Mouse (Mus musculus) yolk sac, embryonic 10.5 days (tissue): ENCODE results near the gene Tmem109.
A peak's percentile ranks its signal among the peaks of the same experiment; 100 is the strongest.

Experiments
- DNase-seq: peaks from one replicate; pipeline ENCODE4 v3.0.0-alpha.2; 2017; ENCODE audit warnings: low spot score

The Tmem109 gene

DNA sequence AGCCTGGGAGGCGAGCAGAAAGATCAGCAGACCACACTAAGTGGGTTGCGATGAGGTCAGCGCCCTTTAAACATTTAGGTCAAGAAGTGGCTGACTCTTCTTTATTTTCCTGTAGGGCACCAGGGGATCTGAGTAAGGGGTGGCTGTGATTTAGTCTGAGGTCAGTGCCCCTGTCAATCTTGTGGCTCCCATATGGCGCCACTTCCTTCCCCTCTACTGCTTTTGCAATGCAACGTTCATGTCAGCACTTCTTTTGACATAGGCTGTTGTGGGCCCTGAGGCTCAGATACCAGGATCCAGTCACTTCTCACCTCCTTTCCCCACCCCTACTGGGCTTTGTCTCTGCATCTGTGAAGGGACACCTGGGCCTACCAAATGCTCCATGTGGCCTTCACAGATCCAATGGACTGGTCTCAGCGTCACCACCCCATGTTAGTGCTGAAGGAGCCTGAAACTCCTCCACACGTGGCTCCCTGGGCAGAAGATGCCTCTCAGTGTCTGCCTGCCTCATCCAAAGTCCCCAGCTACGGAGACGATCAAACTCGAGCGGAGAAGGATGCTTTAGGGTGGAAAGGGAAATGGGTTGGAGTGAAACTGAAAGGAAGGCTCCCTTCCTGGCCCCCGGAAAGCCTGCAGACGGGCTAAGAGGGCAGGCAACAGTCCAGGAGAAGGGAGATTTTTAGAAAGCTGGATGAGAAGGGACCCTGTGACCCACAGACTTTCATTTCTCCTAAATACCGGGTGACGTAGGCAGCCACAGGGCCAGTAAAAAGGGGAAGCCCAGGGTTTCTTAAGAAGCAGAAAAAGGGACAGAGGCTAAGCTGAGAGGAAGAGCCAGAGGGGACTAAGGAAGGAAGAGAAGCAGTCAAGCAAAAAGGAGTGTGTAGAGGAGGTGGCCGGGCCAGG is 39.8 kb downstream of the Tmem109 start:
- DNase-seq = peak; percentile 18

DNA sequence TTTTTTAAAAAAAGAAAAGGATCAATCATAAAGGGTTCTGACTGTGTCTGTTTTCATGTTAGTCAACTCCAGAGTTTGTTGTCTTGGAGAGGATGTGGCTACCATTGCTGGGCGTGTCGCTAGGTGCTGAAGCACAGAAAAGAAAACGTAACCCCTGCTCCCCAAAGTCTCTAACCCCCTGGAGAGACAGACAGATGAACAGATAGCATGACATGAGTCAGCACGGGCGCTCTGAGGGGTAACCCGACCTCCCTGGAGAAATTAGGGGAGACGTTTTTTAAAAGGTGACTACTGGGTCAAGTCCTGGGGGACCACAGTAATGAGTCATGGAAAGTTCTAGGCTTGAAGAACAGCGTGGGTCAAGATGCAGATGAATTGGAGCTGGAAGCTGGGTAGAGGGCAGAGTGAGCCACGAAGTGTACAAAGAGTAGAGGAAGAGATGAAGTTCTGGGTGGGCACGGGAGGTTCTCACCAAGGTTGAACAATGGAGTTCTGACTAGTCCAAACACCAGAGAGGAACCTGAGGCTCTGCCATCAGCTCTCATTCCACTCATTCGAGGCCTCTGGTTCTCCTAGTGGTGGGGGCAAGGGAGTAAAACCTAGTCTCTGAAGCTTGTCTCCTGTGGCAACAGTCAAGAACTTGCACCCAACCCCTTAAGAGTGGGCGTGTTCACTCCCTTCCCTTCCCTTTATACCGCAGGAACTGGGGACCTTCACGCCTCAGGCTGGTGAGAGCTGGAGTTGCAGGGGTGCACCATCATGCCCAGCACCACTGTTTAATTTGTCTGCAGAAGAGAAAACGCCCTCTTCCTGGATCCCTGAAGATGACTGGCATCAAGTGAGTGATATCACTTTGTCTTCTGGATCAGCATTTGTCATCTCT is 42.5 kb downstream of the Tmem109 start, which contains the start of gene Slc15a3:
TSS of gene Slc15a3 (plus strand) at position 718 of the 883 bp plus-strand sequence.
- DNase-seq = no peak

DNA sequence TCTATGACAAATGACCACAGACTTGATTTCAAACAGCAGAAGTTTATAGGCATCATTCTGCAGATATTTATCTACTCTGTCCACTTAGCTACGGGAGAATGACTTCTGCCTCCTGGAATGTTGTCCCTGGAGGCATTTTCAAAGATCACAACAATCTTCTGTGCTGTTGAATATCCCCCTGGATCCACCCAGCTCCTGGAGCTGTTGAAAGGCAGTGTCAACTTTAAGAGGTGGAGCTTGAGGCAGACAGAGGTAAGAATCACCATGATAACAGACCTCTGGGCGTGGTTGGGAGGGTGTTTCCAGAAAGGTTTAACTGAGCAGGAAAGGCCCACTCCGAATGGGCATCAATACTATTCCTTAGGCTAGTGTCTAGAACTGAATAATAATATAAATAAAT is 46.1 kb downstream of the Tmem109 start:
- DNase-seq = no peak

DNA sequence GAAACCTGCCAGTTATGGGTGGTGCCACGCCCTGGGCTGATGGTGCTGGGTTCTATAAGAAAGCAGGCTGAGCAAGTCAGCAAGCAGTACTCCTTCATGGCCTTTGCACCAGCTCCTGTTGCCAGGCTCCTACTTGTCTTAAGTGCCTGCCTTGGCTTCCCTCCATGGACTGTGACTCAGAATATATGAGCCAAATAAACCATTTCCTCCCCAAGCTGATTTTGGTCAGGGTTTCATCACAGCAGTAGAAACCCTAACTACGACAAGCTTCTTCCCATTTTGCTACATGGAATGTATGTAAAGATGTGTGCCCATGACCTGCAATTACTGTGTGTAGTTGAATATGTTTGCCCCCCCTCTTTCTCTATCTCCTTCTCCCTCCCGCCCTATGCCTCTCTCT is 48.2 kb downstream of the Tmem109 start:
- no peak for DNase-seq

DNA sequence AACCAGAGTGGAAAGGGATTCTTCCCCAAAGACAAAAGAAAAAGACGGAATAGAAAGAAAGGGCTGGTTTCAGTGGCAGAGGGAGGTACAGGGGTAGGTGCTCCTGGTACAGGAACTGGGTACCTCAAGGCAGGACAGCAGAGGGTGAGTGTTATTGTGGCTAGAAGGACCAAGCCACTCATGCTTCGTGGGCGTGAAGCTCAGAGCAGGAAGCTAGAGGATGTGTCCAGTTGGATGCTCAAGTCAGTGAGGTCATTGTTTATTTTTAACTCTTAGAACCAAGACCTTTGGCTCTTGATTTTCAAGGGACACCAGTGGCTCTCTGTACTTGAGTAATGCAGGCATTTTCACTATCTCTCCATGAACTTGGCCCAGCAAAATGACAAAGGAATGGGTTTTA is 49.8 kb downstream of the Tmem109 start:
- no peak for DNase-seq

DNA sequence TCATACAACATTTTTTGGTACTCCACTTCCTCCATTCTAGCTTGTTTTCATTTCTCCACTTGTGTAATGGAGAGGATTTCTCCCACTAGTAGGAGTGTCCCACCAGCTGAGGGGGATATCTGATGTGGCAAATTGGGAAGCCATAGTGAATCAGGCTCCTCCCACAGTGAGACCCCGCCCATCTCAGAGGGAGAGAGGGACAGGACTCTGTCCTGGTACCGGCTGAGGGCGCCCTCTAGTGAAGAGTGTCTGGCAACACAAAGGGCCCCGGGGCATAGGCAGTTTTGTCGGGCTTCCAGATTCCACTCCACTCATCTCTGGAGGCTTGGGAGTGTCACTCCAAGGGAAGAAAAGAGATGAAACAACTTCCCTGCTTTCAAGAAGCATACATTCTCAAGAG is 50.4 kb downstream of the Tmem109 start:
- DNase-seq = peak; percentile 36

DNA sequence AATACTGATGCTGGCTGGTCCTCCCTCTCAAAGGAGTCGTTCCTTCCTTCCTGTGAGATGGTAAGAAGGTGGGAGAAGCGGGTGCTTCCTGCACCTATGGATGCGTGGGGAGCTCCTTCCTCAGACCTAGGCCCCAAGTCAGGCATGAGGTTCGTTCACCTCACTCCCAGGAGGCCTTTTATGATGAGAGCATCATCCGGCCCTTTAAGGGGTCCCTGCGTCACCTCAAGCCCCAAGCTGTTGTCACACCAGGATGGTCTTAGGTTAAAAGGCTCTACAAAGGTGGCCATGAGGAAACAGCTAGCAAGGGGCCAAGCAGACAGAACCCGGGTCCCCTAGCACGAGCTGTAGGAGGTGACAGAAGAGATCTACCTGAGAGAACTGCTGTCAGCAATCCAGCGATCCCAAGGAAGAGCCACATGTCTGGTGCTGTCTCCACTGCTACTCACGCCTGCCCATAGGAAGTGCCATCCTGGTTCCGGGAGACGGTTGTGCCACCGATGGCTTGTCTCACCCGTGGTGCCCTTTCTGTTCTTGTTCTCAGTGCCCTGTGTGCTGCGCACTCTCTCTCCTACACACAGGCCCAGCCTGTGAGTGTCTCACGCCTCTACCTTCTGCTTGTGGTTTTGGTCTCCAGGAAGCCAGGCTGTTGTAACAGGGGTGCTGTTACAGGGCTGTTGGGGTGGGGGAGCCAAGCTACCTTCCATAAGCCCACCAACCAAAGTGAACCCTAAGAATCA is 52.2 kb downstream of the Tmem109 start, which contains the start of gene Cd6:
TSS of gene Cd6 (minus strand) at position 623 of the 740 bp plus-strand sequence.
- no peak for DNase-seq

DNA sequence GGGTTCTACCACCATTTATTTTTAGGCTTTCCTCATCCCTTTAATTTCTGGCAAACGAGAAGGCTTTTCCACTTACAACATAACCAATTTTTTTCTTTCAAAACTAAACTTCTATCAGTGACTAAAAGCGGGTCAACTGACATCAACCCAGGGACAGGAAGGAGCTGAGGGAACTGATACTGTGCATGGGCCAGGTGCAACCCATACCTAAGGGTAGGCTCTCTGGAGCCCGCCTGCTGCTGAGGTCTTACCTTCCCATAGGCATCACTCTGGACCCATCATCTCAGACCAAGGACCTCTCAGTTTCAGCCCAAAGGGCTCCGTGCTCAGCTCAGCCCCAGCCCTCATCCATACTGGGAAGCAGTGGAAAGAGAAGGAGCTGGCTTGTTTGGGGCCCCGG is 53.5 kb downstream of the Tmem109 start:
- DNase-seq = no peak

DNA sequence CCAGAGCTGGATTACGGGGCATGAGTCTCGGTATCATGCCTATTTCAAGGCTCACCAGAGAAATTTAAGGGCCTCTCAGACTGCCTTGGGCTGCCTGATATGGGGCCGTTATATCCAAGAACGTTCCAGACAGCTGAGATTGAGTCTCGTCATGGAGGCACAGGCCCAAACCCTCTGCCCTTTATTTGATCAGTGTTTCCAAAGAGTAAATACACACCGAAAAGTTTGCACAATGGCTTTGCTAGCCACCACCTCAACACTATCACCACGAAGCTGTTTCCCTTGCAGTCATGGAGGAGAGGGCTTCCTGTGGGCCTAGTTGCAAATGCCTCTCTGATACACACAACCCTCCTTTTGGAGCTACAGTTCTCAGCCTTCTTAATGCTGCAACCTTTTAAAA is 57.7 kb downstream of the Tmem109 start:
- DNase-seq = no peak

DNA sequence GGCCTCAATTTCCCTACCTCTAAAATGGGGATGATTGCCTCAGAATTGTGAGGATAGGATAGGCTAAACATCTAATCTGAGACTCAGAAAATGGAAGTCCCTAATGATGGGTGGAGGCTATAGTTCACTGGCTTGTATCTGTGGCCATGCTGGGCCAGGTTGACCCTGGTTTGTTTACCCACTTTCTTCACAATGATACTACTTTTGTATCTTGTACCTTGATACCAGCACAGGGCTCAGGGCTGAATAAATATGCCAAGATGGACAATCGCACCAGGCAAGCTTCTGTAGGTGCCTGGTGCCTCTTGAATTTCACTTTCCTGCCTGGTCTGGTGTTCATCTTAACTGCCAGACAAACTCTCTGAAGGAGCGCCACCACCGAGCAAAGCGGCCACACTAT is 59.3 kb downstream of the Tmem109 start:
- DNase-seq = no peak

DNA sequence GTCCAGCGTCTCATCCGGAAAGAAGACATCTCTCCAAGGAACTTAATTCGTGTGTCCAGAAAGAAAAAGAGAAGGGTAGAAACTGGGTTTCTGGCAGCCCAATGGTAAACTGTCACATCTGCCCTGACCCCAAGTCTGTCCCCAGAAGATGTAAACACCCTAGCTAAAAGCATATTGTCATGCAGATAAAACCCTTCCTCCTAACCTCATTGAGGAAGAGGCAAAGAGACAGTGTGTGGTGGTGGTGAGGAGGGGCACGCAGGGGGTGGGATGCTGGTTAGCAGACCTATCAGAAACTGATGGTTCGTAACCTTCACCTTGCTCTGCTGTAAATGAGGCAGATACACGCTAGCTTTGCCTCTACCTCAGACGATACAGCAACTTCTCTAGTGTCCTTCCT is 60.5 kb downstream of the Tmem109 start:
- no peak for DNase-seq
